Mouse (Mus musculus) 3T3-L1 (cell line): ENCODE measurements around the gene Lmntd1.

Experiments used
- DNase-seq: peaks from one replicate; pipeline ENCODE4 v3.0.0-alpha.2; 2015; ENCODE audit warnings: low read depth, low spot score

The Lmntd1 gene

DNA sequence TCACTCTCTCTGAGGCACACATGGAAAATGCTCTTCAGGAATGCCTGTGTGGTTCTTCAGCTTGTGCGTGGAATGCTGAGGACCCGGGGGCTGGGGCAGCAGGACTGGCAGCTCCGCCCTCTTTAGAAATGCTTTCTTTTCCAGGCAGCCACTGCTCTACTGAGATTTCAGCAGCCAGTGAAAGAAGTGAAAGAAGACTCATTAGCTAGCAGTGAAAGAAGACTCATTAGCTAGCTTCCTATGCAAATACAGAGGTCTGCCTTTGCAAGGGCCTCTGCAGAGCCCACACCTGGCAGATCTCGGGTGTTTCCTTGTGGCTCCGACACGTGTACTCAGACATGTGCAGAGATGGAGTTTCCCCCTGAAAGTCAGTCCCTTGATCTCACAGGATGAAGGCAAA is 234.9 kb downstream of the Lmntd1 start:
- DNase-seq: no peak

DNA sequence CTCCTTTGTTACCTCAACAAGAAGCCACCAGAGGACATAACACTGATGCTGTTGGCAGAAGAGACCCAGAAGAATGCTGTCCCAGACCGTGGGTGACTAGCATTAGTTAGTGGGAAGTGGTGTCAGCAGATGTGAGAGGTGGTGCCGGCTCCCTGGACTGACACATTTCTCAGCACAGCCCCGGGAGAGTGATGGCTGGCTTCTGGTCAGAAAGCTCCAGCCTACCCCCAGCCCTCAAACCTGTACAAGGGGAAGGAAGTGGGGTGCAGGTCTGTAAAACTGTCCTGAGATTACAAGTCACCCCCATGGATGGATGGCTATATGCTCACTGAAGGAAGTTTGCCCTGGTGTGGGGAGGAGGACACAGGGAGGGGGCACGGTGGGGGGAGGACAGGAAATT is 235.4 kb downstream of the Lmntd1 start:
- no peak for DNase-seq

DNA sequence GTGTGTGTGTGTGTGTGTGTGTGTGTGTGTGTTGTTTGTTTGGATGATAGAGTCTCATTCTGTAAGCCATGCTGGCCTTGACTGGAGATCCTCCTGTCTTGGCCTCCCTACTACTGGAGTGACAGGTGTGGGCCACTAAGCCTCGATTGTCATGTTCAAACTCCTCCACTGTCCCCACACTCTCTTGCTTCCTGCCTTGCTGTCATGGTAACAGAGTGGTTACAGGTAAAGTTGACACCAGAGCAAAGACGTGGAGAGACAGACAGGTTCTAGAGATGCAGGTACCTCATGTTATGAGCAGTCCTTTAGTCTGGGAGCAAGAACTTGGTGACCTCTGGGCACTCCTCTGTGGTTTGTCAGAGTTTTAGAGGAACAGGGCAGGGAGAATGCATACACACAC is 239.7 kb downstream of the Lmntd1 start:
- DNase-seq: no peak

DNA sequence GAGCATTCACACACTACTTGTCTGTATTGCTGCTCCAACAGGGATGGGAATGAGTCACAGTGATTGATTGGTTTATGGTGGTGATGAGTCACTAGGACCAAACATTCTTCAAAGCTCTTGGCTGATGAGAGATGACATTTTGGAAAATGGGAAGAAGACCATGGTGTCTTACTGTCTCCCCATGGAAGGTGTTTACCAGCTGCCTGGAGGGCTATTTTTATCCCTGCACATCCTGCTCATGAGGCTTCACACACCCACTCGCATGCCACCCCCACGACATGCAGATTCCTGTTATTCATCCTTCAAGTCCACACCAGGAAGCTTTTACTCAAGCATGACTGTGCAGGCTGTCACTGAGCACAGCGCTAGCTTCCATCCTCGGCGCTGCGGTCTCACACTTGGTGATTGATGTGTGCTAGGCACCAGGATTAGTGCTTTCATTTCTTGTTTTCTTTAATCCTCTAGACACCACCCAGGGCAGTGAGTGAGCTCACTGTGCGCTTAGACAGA is 240.4 kb downstream of the Lmntd1 start:
- peak; percentile 91 for DNase-seq

DNA sequence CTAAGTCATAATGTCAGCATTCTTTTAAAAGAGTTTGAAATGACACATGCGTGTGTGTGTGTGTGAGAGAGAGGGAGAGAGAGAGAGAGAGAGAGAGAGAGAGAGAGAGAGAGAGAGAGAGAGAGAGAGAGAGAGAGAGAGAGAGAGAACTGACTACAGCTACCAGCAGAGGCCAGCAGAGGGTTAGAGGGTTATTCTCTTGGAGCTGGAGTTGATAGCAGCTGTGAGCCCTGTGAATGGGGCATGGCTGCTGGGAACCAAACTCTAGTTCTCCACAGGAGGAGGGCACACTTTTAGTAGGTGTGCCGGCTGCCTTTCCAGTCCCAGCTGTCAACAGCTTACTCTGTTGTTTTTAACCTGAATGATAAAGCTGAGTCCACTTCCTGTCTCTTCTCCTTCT is 242.1 kb downstream of the Lmntd1 start:
- DNase-seq: peak; percentile 70

DNA sequence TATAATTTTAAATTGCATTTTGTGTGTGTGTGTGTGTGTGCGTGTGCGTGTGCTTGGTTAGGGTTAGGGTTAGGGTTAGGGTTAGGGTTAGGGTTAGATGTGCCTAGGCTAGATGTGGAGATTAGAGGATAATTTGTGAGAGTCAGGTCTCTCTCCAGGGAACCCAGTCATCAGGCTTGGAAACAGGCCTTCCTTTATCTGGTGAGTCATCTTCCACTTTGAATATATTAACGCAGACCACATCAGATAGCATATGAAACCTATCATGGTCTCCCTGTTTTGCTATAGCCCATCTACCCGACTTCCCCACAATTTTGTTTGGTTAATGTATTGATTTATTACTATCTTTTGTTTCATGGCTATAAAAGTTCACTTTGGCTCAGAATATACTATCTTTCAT is 242.5 kb downstream of the Lmntd1 start:
- peak; percentile 78 for DNase-seq

DNA sequence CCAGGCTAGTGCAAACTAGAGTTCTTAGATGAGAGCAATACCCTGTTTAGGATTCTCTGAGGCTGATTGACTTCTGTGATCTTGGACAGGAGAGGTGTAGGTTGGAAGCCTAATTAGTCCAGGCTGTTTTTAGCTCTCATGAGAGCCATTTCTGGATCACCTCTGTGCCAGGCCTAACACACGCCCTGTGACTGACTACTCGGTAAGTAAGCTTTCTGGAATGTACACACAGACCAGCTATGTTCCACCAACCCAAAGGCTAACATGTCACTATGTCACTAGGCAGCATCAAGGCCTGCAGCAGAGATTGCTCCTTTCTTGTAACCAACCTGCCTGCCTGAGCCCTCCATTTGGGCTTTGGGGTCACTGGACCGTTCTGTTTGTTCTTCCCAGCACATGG is 243.8 kb downstream of the Lmntd1 start:
- peak; percentile 56 for DNase-seq

DNA sequence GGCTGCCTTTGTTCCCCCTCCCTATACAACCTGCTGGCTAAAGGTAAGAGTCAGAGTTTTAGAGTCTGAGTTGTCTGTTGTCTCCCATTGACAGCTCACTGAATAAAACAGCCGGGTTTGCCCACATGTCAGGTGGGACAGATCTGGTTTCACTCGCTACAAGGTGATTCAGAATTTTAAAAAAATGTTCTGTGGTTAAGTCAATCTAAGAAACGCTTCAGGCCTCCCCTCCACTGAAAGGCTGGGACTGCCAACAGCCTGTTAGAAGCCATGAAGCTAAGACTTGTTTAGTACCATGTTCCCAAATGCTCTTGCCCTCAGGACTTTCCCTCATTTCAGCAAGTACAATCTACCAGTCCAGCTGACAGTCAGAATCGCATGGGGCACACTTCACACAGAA is 244.8 kb downstream of the Lmntd1 start:
- DNase-seq: peak; percentile 81

DNA sequence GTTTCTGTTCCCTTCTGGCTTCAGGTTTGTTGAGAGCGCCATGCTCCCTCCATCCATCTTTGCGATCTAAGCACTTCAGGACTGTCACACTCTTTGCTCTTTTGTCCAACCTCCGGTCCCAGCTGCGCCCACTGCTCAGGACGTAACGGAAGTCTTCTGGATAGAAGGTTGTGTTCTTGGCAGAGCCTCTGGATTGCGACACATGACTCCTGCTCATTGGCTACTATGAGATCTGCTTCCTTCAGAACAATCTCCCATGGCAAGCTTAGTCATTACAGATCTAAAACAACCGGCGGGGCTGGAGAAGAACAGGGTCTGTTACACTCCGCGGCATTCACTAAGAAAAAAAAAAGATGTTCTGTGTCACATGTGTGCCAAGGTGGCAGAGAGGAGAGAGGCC is 247.6 kb downstream of the Lmntd1 start:
- no peak for DNase-seq

DNA sequence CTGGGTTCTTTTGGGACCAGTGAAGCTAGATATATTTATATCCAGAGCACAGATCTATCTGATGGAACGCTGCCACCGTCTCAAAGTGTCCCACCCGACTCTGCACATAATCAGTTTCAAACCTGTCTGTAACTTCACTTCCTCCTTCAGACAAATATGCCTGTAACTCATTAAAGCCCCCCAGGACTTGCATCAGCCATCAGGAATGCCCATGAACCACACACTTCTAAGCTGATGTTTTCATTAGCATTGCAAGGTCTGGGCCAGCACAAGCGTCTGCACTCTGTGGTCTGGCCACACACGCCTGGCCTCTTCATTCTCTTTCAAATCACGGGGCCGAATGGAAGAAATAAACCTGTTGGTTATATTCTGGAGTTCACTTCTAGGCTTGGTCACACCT is 250.4 kb downstream of the Lmntd1 start:
- peak; percentile 70 for DNase-seq

DNA sequence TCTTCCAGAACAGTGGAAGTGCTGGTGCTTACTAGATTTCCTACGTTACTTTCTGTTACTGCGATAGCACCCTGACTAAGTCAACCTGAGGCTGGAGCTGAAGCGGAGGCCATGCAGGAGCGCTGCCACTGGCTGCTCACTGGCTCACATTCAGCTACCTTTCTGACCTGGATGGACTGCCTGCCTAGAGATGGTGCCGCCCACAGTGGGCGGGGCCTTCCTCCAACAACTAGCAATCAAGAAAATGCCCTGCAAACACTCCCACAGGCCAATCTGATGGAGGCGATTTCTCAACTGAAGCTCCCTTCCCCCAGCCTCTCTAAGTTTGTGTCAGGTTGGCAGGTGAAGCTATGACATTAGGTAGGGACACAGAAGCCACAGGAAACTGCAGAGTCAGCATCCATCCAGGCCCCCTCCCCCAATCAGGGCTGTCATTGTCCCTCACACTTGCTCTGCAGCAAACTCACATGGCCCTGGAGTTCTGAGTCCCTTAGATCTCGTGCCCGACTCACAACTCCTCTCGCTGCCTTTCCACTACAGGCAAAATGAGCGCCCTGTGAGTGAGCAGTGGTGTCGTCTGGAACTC is 252.9 kb downstream of the Lmntd1 start:
- DNase-seq: no peak

DNA sequence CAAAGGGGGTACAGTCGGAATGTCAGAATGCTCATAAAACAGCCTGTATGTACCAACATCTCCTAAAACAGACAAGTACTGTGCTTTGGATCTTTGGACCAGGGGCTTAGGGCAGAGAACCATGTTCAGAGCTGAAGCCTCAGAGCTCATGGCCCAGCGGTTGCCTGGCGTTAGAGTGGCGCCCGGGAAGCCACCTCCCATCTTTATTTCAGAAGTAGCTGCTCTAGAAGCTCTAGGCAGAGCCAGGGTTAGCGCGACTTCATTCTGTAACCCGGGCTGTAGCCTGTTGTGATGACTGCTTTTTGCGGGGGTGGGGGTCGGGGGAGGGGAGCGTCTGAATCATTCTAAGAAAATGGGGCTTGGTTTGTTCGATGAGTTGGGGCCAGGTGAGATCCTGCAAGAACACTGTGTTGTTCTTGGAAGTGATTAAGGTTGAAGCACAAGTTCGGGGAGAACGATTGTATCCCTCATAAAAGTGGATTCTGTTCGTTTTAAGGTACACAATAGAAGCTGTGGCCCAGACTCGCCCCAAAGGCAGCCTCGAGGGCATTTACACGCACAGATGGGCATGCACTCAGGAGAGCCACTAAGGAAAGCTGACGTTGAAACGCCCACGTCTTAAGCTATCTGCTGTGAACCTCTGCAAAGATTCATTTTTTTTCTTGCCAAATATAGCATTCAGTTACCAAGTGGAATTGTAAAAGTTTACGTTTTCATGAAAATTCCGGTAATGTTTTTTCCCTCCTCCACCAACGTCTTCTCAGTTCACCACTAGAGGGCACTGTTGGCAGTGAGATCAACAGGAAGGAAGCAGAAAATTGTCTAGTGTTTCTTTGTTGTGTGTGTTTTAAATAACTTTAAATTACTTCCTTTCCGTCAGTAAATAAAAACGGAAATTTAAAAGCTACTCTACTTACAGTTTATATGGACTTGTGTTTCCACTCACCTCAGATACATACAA is 254.4 kb downstream of the Lmntd1 start:
- peak; percentile 93 for DNase-seq

DNA sequence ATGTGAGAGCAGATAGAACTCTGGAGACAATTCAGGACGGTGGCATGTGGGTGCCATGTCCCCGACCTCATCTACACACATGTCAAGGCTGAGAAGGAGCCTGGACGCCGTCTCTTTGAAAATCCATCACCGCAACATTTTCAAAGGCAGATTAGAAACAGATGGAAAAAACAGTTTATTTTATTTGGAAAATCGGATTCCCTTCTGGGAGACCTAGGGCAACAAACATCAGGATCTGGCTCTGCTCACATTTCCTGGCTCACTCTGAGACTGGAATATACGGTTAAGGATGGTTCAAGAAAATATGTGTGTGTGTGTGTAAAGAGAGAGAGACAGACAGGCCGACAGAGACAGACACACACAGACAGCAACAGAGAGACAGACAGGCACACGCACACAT is 256.1 kb downstream of the Lmntd1 start:
- DNase-seq: no peak

DNA sequence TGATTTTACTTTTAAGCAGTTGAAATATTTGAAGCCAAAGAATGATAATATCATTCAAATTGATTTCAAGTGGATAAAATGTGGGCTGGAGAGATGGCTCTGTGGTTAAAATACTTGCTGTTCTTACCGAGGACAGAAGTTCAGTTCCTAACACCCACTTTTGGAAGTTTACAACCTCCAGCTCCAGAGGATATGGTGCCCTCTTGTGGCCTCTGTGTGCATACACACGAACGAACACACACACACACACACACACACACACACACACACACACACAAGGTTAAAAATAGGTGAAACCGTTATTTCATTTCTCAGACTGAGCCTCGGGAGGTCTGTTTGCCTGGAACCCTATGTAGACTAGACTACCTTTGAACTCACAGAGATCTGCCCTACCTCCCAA is 260.3 kb downstream of the Lmntd1 start:
- no peak for DNase-seq

DNA sequence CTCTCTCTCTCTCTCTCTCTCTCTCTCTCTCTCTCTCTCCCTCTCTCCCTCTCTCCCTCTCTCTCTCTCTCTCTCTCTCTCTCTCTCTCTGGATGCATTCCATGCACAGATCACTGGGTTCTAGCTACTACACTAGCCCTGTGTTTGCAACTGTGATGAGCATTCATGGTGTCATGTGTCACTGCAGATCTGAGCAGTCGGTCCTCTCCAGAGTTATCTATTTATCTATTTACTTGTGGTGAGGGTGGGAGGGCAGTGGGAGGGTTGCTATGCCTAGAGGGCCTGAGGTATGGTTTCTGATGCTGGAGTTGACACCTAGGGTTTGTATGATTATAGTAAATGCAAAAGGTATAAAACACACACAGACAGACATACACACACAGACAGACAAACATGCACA is 261.4 kb downstream of the Lmntd1 start:
- no peak for DNase-seq

DNA sequence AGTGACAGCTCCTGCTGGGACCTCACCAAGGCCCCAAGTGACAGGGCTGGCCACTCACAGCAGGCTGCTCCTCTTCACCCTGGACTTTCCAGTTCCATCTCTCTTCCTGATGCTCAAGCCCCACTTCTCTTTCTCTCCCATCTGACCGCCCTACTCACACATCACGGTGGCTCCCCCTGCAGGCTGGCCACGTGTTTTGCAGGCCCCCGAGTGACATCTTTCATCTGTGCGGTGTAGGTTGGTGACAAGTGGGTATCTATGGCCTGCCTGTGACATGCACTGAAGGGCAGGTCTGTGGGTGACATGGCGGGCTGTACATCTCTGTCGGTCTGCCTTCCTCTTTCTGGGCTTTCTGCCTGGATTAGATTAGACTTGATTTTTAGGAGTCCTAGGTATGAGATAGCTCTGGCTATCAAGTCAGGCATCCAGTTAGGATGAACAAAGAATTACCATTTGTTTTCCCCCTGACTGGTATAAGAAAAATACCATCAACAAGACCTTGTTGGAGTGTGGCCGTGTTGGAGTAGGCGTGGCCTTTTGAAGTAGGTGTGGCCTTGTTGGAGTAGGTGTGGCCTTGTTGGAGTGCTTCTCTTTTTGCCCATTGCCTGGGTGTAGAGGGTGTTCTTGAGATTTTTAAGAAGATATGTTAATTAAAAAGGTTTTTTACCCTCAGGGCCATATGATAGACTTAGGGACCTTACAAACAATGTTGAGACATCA is 265.8 kb downstream of the Lmntd1 start:
- DNase-seq: no peak

DNA sequence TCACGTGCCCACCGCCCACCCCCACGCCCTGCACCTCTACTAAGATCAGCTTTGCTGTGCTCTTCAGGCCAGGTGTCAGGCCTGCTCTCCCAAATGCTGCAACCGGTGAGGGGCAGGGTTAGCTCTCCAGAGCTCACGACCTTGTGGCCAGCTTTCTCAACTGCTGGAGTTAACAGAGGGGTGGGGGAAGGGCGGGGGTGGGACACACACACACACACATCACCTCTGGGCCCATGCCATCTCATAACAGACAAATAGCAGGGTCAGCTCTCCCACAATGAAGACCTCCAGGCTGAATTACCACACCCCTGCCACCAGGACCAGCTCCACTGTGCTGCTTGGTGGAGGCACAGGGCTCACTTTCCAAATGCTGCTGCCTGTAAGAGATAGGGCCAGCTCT is 266.5 kb downstream of the Lmntd1 start:
- DNase-seq: no peak

DNA sequence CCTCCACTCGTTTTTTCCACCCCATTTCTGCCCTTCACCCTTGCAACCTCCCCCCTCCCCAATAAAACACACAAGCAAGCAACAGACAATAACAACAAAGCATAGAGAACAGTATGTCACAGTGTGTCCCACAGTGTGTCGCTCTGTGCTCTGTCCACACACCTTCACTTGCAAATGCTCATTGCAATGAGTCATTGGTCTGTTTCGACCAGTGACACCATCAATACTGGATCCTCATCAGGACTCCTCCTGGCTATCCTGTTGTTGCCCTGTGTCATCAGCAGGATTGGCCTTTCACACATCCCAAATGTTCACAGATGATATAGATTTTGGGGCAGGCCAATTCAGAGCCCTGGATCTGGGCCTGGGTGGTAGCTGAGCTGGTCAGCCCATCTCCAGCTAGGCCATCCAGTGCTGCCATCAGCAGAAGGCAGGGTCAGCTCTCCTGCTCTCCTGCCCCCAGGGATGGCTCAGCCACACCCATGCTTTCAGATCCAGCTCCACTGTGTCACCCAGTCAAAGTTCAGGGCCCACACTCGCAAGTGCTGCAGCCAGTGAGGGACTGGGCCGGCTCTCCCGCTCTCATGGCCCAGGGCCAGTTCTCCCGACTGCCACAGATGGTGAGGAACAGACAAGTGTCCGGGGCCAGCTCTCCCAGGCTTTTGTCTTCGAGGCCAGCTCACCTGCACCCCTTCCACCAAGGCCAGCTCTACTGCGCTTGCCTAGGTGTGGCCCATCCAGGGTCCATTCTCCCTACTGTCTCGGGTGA is 267.1 kb downstream of the Lmntd1 start:
- DNase-seq: peak; percentile 35

DNA sequence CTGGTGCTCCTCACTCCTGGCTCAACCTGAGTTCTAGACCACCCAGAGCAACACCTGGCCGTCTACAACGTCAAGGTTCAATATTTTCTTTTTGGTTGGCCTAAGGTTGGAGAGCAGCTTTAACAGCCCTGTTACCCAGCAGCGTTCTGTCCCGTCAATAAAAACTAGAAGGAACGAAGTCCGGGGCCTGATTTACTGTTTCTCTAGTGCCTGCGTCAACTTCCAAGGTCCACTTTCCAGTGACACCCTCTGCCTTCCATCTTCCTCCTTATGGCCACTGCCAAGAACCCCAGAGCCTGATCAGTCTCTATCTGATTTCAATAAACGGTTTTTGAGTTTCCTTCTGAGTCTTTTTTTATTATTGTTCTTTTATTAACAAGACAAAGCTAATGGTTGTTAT is 267.8 kb downstream of the Lmntd1 start:
- DNase-seq: no peak

DNA sequence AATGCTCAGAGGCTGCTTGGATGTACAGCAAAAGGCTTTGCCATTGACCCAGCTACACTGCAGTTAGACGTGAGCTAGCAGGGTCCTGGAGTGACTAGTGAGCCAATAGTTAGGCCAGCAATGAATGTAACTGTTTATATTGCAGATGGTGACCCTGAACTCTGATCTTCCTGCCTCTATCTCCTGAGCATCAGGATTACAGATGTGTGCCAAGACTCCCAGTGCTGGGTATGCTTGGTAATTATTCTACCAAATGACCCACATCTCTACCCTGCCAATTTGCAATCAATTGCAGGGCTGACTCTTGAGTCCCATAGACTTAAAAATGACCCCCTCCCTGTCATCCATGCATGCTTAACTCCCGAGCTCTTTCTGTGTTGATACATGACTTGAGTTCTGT is 269.4 kb downstream of the Lmntd1 start:
- DNase-seq: no peak

DNA sequence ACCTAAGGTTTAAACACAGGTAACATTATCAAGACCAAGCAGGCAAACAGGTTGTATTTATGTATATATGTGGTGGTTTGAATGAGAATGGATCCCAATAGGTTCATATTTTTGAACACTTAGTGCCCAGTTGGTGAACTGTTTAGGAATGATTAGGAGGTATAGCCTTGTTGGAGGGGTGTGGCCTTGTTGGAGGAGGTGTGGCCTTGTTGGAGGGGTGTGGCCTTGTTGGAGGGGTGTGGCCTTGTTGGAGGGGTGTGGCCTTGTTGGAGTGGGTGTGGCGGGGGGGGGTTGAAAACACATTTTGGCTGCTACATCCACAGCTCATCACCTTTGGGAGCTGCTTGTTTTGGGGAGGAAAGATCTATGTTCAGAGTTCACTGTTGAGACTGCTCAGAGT is 270.7 kb downstream of the Lmntd1 start:
- DNase-seq: no peak

DNA sequence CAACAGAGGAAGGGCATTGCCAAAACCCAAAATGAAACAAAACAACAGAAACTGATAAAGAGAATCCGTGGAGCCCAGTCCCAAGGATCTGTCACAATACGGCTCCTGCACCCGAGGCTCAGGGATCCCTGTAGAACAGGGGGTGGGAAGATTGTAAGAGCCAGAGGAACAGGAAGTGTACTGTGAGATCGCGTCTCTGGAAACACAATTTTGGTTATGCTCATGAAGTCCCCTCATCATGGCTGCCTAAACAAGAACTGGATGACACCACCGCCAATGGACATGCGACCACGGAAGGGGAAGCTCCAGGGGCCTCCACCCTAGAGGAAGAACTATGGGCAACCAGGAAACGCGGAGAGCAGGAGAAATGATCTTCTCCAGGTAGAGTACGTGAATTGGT is 271.3 kb downstream of the Lmntd1 start:
- DNase-seq: no peak
